Comparison of ENCODE assay signal across 9 mouse cellular contexts in the genomic region with DNA sequence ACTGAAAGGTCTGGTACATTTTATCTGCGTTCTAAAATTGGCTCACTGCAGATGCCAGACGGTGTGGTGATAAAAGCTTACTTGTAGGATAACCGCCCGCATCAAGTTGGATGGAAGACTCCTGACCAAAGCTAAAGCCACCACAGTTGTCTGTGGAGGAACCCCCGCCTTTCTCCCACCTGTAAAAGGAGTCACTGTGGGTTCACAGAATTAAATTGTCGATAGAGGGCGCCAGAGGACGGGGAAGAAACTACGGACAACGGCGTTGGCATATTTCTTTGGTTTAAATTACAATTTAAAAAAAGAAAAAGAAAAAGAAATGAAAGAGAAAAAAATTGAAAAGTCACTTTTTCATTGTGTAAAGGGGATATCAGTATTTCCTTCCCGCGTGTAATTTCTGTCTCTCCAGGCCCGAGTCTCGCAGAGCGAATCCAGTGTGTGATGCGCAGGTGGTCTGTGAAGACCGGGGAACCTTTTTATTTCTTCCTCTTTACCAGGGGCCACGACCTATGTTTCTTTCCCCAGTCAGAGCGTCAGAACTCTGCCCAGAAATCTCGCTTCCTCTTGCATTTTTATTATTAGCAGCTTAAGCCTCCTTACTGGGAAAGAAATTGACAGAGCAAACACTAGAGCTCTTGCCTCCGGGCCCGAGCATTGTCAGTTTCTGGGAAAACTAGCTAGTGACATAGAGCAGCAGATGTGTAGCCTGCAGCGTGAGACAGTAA. TPM values are rescaled to one million over a fixed set of nuclear protein-coding genes. Genes with fewer than 3 reads are reported as not detected.
DNase-seq lines count a peak whose midpoint lies in the region; ATAC-seq lines count a peak whose summit lies in the region.
"Had no signal": no experiment of that assay in that cellular context is flagged by ENCODE, and none has a peak within 500 bp of the region (broad histone marks: within the 10 kb centered on the region; RNA-seq: fewer than 3 reads in every experiment).

No protein-coding gene starts in this region.

- H3K9me3 ChIP-seq in kidney, embryonic 15.5 days (replicated peaks) = no peaks in the 10 kb centered on the region
- H3K9me3 ChIP-seq: stomach, embryonic 15.5 days had no signal

- H3K4me3 ChIP-seq in kidney, embryonic 15.5 days (replicated peaks) = no peak overlapping the region
- H3K4me3 ChIP-seq: stomach, embryonic 15.5 days had no signal

- no peak overlapping the region for H3K27ac ChIP-seq in kidney, embryonic 15.5 days
- H3K27ac ChIP-seq: stomach, embryonic 15.5 days had no signal

- DNase-seq in kidney, adult 9 months = peak; percentile 51
- peak; percentile 51 for DNase-seq in adrenal gland, adult 2 months
- DNase-seq in embryo, embryonic 9.5 days (ENCODE audit: extremely low spot score) = peak; percentile 51
- DNase-seq in kidney, postnatal 10 days = peak; percentile 80
- peak; percentile 25 to 59 for DNase-seq in lung, adult 18-20 months
- DNase-seq in retina, adult 2 months (ENCODE audit: low read depth, low spot score) = peak; percentile 22
- DNase-seq in thymus, postnatal 36 days = peak; percentile 63 to 66

- ATAC-seq in kidney, embryonic 15.5 days (replicated peaks; ENCODE audit: low FRiP score) = no peak

- H3K9ac ChIP-seq in kidney, embryonic 15.5 days = no peak overlapping the region
- H3K9ac ChIP-seq: stomach, embryonic 15.5 days had no signal

- no peaks in the 10 kb centered on the region for H3K36me3 ChIP-seq in kidney, embryonic 15.5 days
- H3K36me3 ChIP-seq: stomach, embryonic 15.5 days had no signal

- H3K4me1 ChIP-seq in kidney, embryonic 15.5 days = no peaks in the 10 kb centered on the region
- H3K4me1 ChIP-seq: stomach, embryonic 15.5 days had no signal

- H3K4me2 ChIP-seq in kidney, embryonic 15.5 days = no peak overlapping the region
- H3K4me2 ChIP-seq: stomach, embryonic 15.5 days had no signal

- WGBS in kidney, embryonic 15.5 days = 54% methylated on average over 24 of the region's 24 CpGs

- peaks cover 6% of the 10 kb centered on the region; the same call in 1 of the 2 replicates for H3K27me3 ChIP-seq in kidney, embryonic 15.5 days
- H3K27me3 ChIP-seq: stomach, embryonic 15.5 days had no signal

RNA-seq across cellular contexts. Expression of gene Rpl34, which starts 30.7 kb away (rescaled TPM):
- 899 and 957 TPM in 2 replicates for polyA plus RNA-seq in kidney, embryonic 15.5 days (2015; fragmentation: Nextera tagmentation; extraction: Ambion mirVana)
- total RNA-seq in adrenal gland, adult 2 months (2021) = 100 to 1,000 TPM; 621 to 725 TPM
- 235 and 259 TPM in 2 replicates for polyA plus RNA-seq in adrenal gland, adult 2 months (2012; rRNA removed)

RNA-seq across cellular contexts. Expression of gene Ostc, which starts 51.6 kb away (rescaled TPM):
- 354 and 393 TPM in 2 replicates for polyA plus RNA-seq in kidney, embryonic 15.5 days (2015; fragmentation: Nextera tagmentation; extraction: Ambion mirVana)
- 100 to 1,000 TPM in 1 of 2 experiments, 10 to 100 TPM in 1; 85.9 to 121 TPM for total RNA-seq in adrenal gland, adult 2 months (2021)
- 12.9 and 13.3 TPM in 2 replicates for polyA plus RNA-seq in adrenal gland, adult 2 months (2012; rRNA removed)

Comparison
In these comparisons a context has a peak if more than half of its experiments do, and no peak if none do; other contexts are left out.
1. DNase-seq: peak in every context shown above with its lines; median percentile 80 in kidney, postnatal 10 days; 64 in thymus, postnatal 36 days; 51 in kidney, adult 9 months; 51 in adrenal gland, adult 2 months; 51 in embryo, embryonic 9.5 days; 42 in lung, adult 18-20 months; 22 in retina, adult 2 months.
2. RNA of gene Ostc, which starts 51.6 kb away (polyA plus RNA-seq): 354 to 393 TPM in kidney, embryonic 15.5 days; 12.9 to 13.3 TPM in adrenal gland, adult 2 months; every median in the first group is over 10 times any median in the second.